Mouse (Mus musculus): Measurements from ENCODE around the gene Grk6.

- TF ChIP-seq POLR2A (IDR thresholded peaks at IDR 0.05; ENCODE audit: low read depth, low read length) (no peak), CTCF (IDR thresholded peaks at IDR 0.05; ENCODE audit: extremely low read depth, insufficient read depth, insufficient read length, insufficient replicate concordance) (no peak)
Measured at GRCm38 (mm10) chr13:55484520-55485088, 39.7 kb downstream of the Grk6 start.
